Mouse (Mus musculus) frontal cortex, postnatal 36 days (tissue): ENCODE measurements at regions not wholly inside any gene's neighbourhood (a gene's known extent, or its start where the extent isn't known, plus 50 kb on each side); places are given as distances from the start of the nearest gene placed in this dataset.

Source experiments
- DNase-seq, 2 experiments: peaks; one replicate each; pipeline ENCODE4 v3.0.0; 2022; ENCODE audit warnings: low spot score in 2 of 2

GRCm38 (mm10) chr13:37658034-37658433 is 120.2 kb upstream of the Rreb1 start:
- DNase-seq, result no peak

GRCm38 (mm10) chr13:37658519-37658918 is 119.7 kb upstream of the Rreb1 start:
- DNase-seq, result no peak

GRCm38 (mm10) chr13:37660083-37660482 is 118.1 kb upstream of the Rreb1 start:
- no peak for DNase-seq

- no peak for DNase-seq
Observed at GRCm38 (mm10) chr13:37660668-37661067, 117.5 kb upstream of the Rreb1 start.

- DNase-seq, result no peak
Observed at GRCm38 (mm10) chr13:37664116-37664515, 114.1 kb upstream of the Rreb1 start.

GRCm38 (mm10) chr13:37666207-37667003 is 111.8 kb upstream of the Rreb1 start:
- no peak for DNase-seq

- DNase-seq, result no peak
Observed at GRCm38 (mm10) chr13:37667386-37667785, 110.8 kb upstream of the Rreb1 start.

- no peak for DNase-seq
Observed at GRCm38 (mm10) chr13:37667871-37668270, 110.3 kb upstream of the Rreb1 start.

GRCm38 (mm10) chr13:37671109-37671508 is 107.1 kb upstream of the Rreb1 start:
- no peak for DNase-seq

- DNase-seq, result no peak
Observed at GRCm38 (mm10) chr13:37674676-37675350, 103.4 kb upstream of the Rreb1 start.

- no peak for DNase-seq
Observed at GRCm38 (mm10) chr13:37675718-37676117, 102.5 kb upstream of the Rreb1 start.

GRCm38 (mm10) chr13:37676912-37677311 is 101.3 kb upstream of the Rreb1 start:
- DNase-seq, result no peak

- DNase-seq, result no peak
Observed at GRCm38 (mm10) chr13:37678251-37678650, 99.9 kb upstream of the Rreb1 start.

- DNase-seq, result no peak
Observed at GRCm38 (mm10) chr13:37678772-37679171, 99.4 kb upstream of the Rreb1 start.

GRCm38 (mm10) chr13:37680837-37681619 is 97.2 kb upstream of the Rreb1 start:
- peak; percentile 9 to 16 for DNase-seq

- DNase-seq, result no peak
Observed at GRCm38 (mm10) chr13:37683045-37683679, 95.0 kb upstream of the Rreb1 start.

GRCm38 (mm10) chr13:37685617-37686016 is 92.6 kb upstream of the Rreb1 start:
- DNase-seq, result no peak

- DNase-seq, result no peak
Observed at GRCm38 (mm10) chr13:37686109-37686508, 92.1 kb upstream of the Rreb1 start.

GRCm38 (mm10) chr13:37689127-37689777 is 88.9 kb upstream of the Rreb1 start:
- no peak for DNase-seq

GRCm38 (mm10) chr13:37691855-37692445 is 86.2 kb upstream of the Rreb1 start:
- no peak for DNase-seq

GRCm38 (mm10) chr13:37693617-37694016 is 84.6 kb upstream of the Rreb1 start:
- DNase-seq, result no peak
